Mouse (Mus musculus) kidney, adult 2 months (tissue): ENCODE measurements around the gene A930002H24Rik. TPM values are rescaled to one million over a fixed set of nuclear protein-coding genes. Genes with fewer than 3 reads are reported as not detected.

ENCODE experiments used
- DNase-seq: peaks from one replicate; pipeline ENCODE4 v3.0.0; 2021
- H3K27ac ChIP-seq: fragments of 200-500 bp; 2 replicates; pipeline ENCODE4 v1.5.1; 2012; ENCODE audit warnings: low read depth, low read length, control low read depth, inconsistent platforms; ENCODE audit not compliant: insufficient read depth
- H3K27me3 ChIP-seq: fragments of 200-500 bp; replicated peaks from 2 replicates; pipeline ENCODE4 v1.6.1; 2012; ENCODE audit warnings: mild to moderate bottlenecking, moderate library complexity, low read length, inconsistent platforms; ENCODE audit not compliant: control insufficient read depth, insufficient read depth
- H3K36me3 ChIP-seq: fragments of 200-500 bp; 2 replicates; pipeline ENCODE4 v1.6.1; 2012; ENCODE audit warnings: mild to moderate bottlenecking, moderate library complexity, low read length, inconsistent platforms; ENCODE audit not compliant: control insufficient read depth, insufficient read depth
- H3K4me1 ChIP-seq: fragments of 200-500 bp; 2 replicates; pipeline ENCODE4 v1.6.1; 2011; ENCODE audit warnings: low read length; ENCODE audit not compliant: control insufficient read depth, insufficient read depth
- H3K4me3 ChIP-seq: fragments of 200-500 bp; 2 replicates; pipeline ENCODE4 v1.5.1; 2011; ENCODE audit warnings: mild to moderate bottlenecking, low read depth, low read length, control low read depth; ENCODE audit not compliant: insufficient read depth
- CTCF ChIP-seq: fragments of 200-500 bp; conservative IDR thresholded peaks from 2 replicates; pipeline ENCODE4 v1.5.1; 2011; ENCODE audit warnings: low read depth, mild to moderate bottlenecking, control low read depth, low read length, moderate library complexity, mixed read lengths; ENCODE audit not compliant: insufficient read depth, insufficient read length
- POLR2A ChIP-seq: fragments of 200-500 bp; IDR thresholded peaks from one replicate; pipeline ENCODE4 v1.6.1; 2011; ENCODE audit warnings: low read depth, low read length, control low read depth
- WGBS: fragments of 180-500 bp; shearing (Covaris S2); methylation state at CpG from one replicate; pipeline ENCODE4 v1.1.7; 2018; 5-methylcytosine and 5-hydroxymethylcytosine counted together
- polyA plus RNA-seq: library from polyadenylated mRNA; depleted of rRNA; stranded (reverse); fragments of >200 nt; gene quantifications from 2 replicates; pipeline ENCODE4 v1.2.3, GENCODE M21; 2012

The A930002H24Rik gene
- polyA plus RNA-seq, 1 experiment = 0.55 TPM

- no peaks in the 10 kb centered on the region for H3K27me3 ChIP-seq
- WGBS = 95% methylated on average over 8 of the region's 8 CpGs
- H3K4me3 ChIP-seq = no peak overlapping the region
- DNase-seq = no peak
- no peak overlapping the region for H3K27ac ChIP-seq
- no peaks in the 10 kb centered on the region for H3K36me3 ChIP-seq
- no peaks in the 10 kb centered on the region for H3K4me1 ChIP-seq
- TF ChIP-seq CTCF (no peak), POLR2A (no peak)
These were observed 25.4 kb downstream of the A930002H24Rik start for GRCm38 (mm10) chr17:63838144-63838543.

DNA sequence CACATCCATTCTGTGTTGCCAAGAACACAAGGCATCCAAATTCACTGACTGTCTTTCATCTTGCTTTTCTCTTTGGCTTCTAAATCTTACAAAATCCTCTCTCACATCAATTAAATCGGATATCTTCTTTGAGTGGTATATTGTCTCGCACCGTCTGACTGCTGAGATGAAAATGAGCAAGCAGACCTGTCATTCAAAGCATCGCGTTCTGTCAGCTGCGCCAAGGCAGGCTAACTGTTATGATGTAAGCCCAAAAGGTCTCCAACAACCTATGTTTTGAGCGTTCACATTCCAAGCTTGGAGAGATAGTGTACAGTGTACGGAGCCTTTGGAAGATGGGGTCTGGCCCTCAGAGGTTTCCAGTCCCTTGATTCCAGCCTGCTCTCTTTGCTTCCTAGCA, 26.9 kb downstream of the A930002H24Rik start:
- no peaks in the 10 kb centered on the region for H3K36me3 ChIP-seq
- no peak overlapping the region for H3K4me3 ChIP-seq
- no peak for TF ChIP-seq CTCF
- TF ChIP-seq POLR2A = no peak
- WGBS = 88% methylated on average over 8 of the region's 8 CpGs
- DNase-seq = no peak
- no peaks in the 10 kb centered on the region for H3K27me3 ChIP-seq
- H3K4me1 ChIP-seq = no peaks in the 10 kb centered on the region
- H3K27ac ChIP-seq = no peak overlapping the region

DNA sequence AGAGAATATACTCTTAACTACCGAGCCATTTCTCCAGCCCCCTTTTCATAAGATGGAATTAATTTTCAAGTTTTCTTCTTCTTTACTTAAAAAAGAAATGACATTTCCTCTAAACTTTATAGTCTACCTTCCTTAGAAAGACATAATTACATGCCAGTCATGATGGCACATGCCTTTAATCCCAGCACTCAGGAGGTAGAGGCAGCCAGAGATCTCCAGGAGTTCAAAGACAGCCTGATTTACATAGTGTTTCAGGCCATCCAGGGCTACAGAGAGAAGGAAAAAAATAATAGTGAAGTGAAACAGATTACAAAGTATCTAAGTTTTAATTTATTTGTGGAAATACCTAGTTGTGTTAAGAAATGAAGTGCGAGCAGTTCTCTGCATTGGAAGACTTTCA, 27.4 kb downstream of the A930002H24Rik start:
- no peaks in the 10 kb centered on the region for H3K4me1 ChIP-seq
- H3K27ac ChIP-seq = no peak overlapping the region
- no peaks in the 10 kb centered on the region for H3K36me3 ChIP-seq
- TF ChIP-seq POLR2A (no peak), CTCF (no peak)
- H3K27me3 ChIP-seq = no peaks in the 10 kb centered on the region
- WGBS = 83% methylated on average over 2 of the region's 2 CpGs
- no peak for DNase-seq
- H3K4me3 ChIP-seq = no peak overlapping the region

GRCm38 (mm10) chr17:63831550-63831949, 32.0 kb downstream of the A930002H24Rik start:
- no peaks in the 10 kb centered on the region for H3K27me3 ChIP-seq
- H3K36me3 ChIP-seq = no peaks in the 10 kb centered on the region
- DNase-seq = no peak
- no peaks in the 10 kb centered on the region for H3K4me1 ChIP-seq
- H3K27ac ChIP-seq = no peak overlapping the region
- 64% methylated on average over 4 of the region's 4 CpGs for WGBS
- TF ChIP-seq CTCF (no peak), POLR2A (no peak)
- no peak overlapping the region for H3K4me3 ChIP-seq

GRCm38 (mm10) chr17:63828561-63829332, 34.8 kb downstream of the A930002H24Rik start:
- Histone ChIP-seq H3K36me3 (no peaks in the 10 kb centered on the region), H3K4me1 (no peaks in the 10 kb centered on the region), H3K27ac (no peak overlapping the region), H3K4me3 (no peak overlapping the region), H3K27me3 (no peaks in the 10 kb centered on the region)
- TF ChIP-seq CTCF (no peak), POLR2A (no peak)
- DNase-seq = no peak
- 51% methylated on average over 5 of the region's 5 CpGs for WGBS

DNA sequence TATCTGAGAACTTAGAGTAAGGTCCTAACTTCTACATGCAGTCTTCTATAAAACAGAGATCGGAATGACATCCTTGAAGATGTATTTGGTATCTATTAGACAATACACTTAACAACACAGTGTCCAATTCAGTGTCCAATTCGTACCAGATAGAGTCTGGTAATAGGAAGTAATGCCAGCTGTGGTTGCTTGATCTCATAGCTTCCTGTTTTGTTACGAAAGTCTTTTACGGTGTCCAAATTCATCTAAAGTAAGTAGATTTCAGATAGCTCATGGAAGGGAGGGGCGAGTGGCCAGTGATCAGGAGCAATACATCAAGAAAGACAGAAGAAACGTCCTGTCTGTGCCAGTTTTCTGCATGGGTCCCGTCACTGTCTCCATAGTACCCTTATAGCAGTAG, 36.8 kb downstream of the A930002H24Rik start:
- 75% methylated on average over 7 of the region's 7 CpGs for WGBS
- TF ChIP-seq CTCF (no peak), POLR2A (no peak)
- Histone ChIP-seq H3K27me3 (no peaks in the 10 kb centered on the region), H3K4me3 (no peak overlapping the region), H3K36me3 (no peaks in the 10 kb centered on the region), H3K4me1 (no peaks in the 10 kb centered on the region), H3K27ac (no peak overlapping the region)
- no peak for DNase-seq

DNA sequence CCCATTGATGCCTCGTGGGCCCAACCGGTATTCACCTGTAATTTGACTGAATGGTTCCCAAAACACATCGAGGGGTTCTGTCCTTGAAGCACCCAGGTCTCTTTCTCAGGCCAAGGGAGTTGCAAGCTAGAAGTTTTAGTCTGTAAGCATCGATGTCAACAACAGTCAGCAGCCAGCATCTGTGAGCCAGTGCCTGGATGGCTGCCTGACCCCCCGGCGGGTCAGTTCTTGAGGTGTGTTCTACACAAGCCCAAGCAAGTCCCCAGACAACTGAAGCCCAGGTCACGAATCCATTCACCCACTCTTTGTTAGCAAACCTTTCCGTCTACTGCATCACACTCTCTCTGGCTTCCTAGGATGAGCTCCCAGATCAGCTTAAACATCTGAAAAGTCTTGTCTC, 37.4 kb downstream of the A930002H24Rik start:
- Histone ChIP-seq H3K4me1 (no peaks in the 10 kb centered on the region), H3K36me3 (no peaks in the 10 kb centered on the region), H3K27ac (no peak overlapping the region), H3K4me3 (no peak overlapping the region), H3K27me3 (no peaks in the 10 kb centered on the region)
- no peak for TF ChIP-seq POLR2A
- no peak for TF ChIP-seq CTCF
- DNase-seq = no peak
- WGBS = 90% methylated on average over 8 of the region's 8 CpGs
